Mouse (Mus musculus) lung, postnatal 0 days (tissue): ENCODE measurements at regions not wholly inside any gene's neighbourhood (a gene's known extent, or its start where the extent isn't known, plus 50 kb on each side); places are given as distances from the start of the nearest gene placed in this dataset.

Source experiments
- CTCF ChIP-seq: IDR thresholded peaks from 2 replicates; pipeline ENCODE4 v1.5.1; 2016; ENCODE audit warnings: antibody characterized with exemption, mild to moderate bottlenecking
- EP300 ChIP-seq: IDR thresholded peaks from 2 replicates; pipeline ENCODE4 v1.6.1; 2016; ENCODE audit warnings: antibody characterized with exemption, mild to moderate bottlenecking, control low read depth

DNA sequence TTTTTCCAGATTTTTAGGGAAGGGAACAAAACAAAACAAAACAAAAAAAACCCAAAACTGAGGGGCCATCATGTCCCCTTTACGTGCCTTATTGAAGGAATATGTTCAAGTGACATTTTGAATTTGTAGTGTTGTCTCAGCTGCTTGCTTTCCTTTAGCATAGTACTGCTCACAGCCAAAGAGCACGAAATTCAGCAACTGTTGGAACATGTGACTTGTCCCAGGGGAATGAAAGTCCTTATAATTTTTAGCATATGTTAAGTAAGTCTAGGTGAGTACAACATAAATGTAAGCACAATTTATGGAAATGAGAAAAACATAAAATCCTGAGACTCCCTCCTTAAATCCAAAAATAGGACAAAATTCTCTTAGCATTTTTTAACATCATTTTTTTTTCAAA, 110.8 kb upstream of the Pdzrn3 start:
- no peak for TF ChIP-seq CTCF
- TF ChIP-seq EP300, result no peak
